Mouse (Mus musculus): ENCODE data around the gene Tpd52l2.
"Not testable (repeated sequence)": the region's sequence is repeated elsewhere in the genome, so short reads cannot be mapped to it uniquely, and the experiment has no call there.

Gene Tpd52l2

GRCm38 (mm10) chr2:181487338-181488277, 9.3 kb upstream of the Tpd52l2 start:
- no peak for DNase-seq

GRCm38 (mm10) chr2:181491432-181492205, 5.3 kb upstream of the Tpd52l2 start:
- no peak for DNase-seq

GRCm38 (mm10) chr2:181492206-181492605, 4.7 kb upstream of the Tpd52l2 start:
- no peak for DNase-seq

GRCm38 (mm10) chr2:181493156-181493927, 3.6 kb upstream of the Tpd52l2 start, which contains the start of gene Abhd16b:
Gene Abhd16b, plus strand, starts transcription at chr2:181493206.
- no peak for DNase-seq

- DNase-seq = no peak
Measured at GRCm38 (mm10) chr2:181494266-181494945, 2.5 kb upstream of the Tpd52l2 start.

- not testable (repeated sequence) for DNase-seq
Measured at GRCm38 (mm10) chr2:181495845-181496244, 1.1 kb upstream of the Tpd52l2 start.

- peak; percentile 34 for DNase-seq
Measured at GRCm38 (mm10) chr2:181496281-181496680, 661 bp upstream of the Tpd52l2 start.

GRCm38 (mm10) chr2:181497548-181497875, 570 bp downstream of the Tpd52l2 start:
- DNase-seq = peak; percentile 35

GRCm38 (mm10) chr2:181498644-181499043, 1.7 kb downstream of the Tpd52l2 start:
- DNase-seq = no peak

- no peak for DNase-seq
Measured at GRCm38 (mm10) chr2:181509191-181509590, 12.2 kb downstream of the Tpd52l2 start.

- DNase-seq = no peak
Measured at GRCm38 (mm10) chr2:181511231-181511630, 14.3 kb downstream of the Tpd52l2 start.

GRCm38 (mm10) chr2:181519201-181519600, 22.3 kb downstream of the Tpd52l2 start:
- DNase-seq = no peak

- DNase-seq = peak; percentile 97
Measured at GRCm38 (mm10) chr2:181520118-181520935, 23.4 kb downstream of the Tpd52l2 start, which contains the start of gene Dnajc5. Gene Dnajc5, plus strand, starts transcription at chr2:181520485.

- no peak for DNase-seq
Measured at GRCm38 (mm10) chr2:181520936-181521227, 23.9 kb downstream of the Tpd52l2 start.

- DNase-seq = no peak
Measured at GRCm38 (mm10) chr2:181521491-181521890, 24.5 kb downstream of the Tpd52l2 start.

GRCm38 (mm10) chr2:181522811-181523210, 25.9 kb downstream of the Tpd52l2 start:
- DNase-seq = no peak

- DNase-seq = no peak
Measured at GRCm38 (mm10) chr2:181525526-181525925, 28.6 kb downstream of the Tpd52l2 start.

- DNase-seq = no peak
Measured at GRCm38 (mm10) chr2:181529076-181529475, 32.1 kb downstream of the Tpd52l2 start.

GRCm38 (mm10) chr2:181532589-181532988, 35.6 kb downstream of the Tpd52l2 start:
- no peak for DNase-seq

- DNase-seq = no peak
Measured at GRCm38 (mm10) chr2:181536410-181536809, 39.5 kb downstream of the Tpd52l2 start.

GRCm38 (mm10) chr2:181537444-181538047, 40.6 kb downstream of the Tpd52l2 start:
- DNase-seq = no peak

All from cerebellum, adult 11 months (tissue).